Mouse (Mus musculus): ENCODE measurements around the gene Rgs12. TPM values are rescaled to one million over a fixed set of nuclear protein-coding genes. Genes with fewer than 3 reads are reported as not detected.
A peak's percentile ranks its signal among the peaks of the same experiment; 100 is the strongest.

Gene Rgs12
- polyA plus RNA-seq, 1 experiment from 2014 or later: 13.9 TPM

- no peaks in the 10 kb centered on the region for H3K36me3 ChIP-seq (ENCODE audit: control insufficient read depth, insufficient read depth, low read length)
- no peak overlapping the region for H3K4me3 ChIP-seq (ENCODE audit: low read length)
- no peak overlapping the region for H3K9ac ChIP-seq (ENCODE audit: low read depth, low read length)
- H3K4me1 ChIP-seq (ENCODE audit: control insufficient read depth, insufficient read depth, low read length): peaks cover 2% of the 10 kb centered on the region; the same call in 1 of the 2 replicates
- ATAC-seq: no peak
- no peaks in the 10 kb centered on the region for H3K27me3 ChIP-seq (replicated peaks; ENCODE audit: control insufficient read depth, insufficient read depth, low read length)
- 84% methylated on average over 9 of the region's 9 CpGs for WGBS
- H3K27ac ChIP-seq (ENCODE audit: low read length): no peak overlapping the region
- no peak overlapping the region for H3K4me2 ChIP-seq (ENCODE audit: low read depth, low read length)
- no peaks in the 10 kb centered on the region for H3K9me3 ChIP-seq (ENCODE audit: control insufficient read depth, low read length)
Observed at GRCm38 (mm10) chr5:34930151-34930975, 18.9 kb upstream of the Rgs12 start.

DNA sequence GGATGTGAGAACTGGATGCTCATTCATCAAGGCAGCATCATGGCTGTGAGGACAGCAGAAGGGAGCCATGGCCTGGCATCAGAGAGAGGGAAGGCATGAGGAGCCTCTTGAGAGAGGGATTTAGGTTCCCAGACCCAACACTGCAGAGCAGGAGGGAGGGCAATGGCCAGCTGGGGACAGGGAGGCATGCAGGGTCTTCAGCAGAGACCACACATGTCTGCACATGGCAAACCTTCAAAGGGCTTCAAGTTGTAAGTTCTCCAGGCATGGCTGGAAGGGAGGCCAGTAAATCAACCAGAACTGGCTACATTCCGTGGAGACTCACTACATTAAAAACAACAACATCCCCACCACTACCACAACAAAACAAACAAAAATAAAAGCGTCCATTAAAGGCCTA lies 18.2 kb upstream of the Rgs12 start:
- WGBS: 54% methylated on average over 2 of the region's 2 CpGs
- no peak overlapping the region for H3K9ac ChIP-seq (ENCODE audit: low read depth, low read length)
- peaks cover 2% of the 10 kb centered on the region; the same call in 1 of the 2 replicates for H3K4me1 ChIP-seq (ENCODE audit: control insufficient read depth, insufficient read depth, low read length)
- no peak overlapping the region for H3K4me3 ChIP-seq (ENCODE audit: low read length)
- no peak overlapping the region for H3K4me2 ChIP-seq (ENCODE audit: low read depth, low read length)
- H3K36me3 ChIP-seq (ENCODE audit: control insufficient read depth, insufficient read depth, low read length): no peaks in the 10 kb centered on the region
- no peaks in the 10 kb centered on the region for H3K9me3 ChIP-seq (ENCODE audit: control insufficient read depth, low read length)
- H3K27me3 ChIP-seq (replicated peaks; ENCODE audit: control insufficient read depth, insufficient read depth, low read length): no peaks in the 10 kb centered on the region
- H3K27ac ChIP-seq (ENCODE audit: low read length): no peak overlapping the region
- ATAC-seq: no peak

GRCm38 (mm10) chr5:34931516-34932457 lies 17.5 kb upstream of the Rgs12 start:
- H3K27ac ChIP-seq (ENCODE audit: low read length): peak overlapping the region; percentile 49
- no peaks in the 10 kb centered on the region for H3K27me3 ChIP-seq (replicated peaks; ENCODE audit: control insufficient read depth, insufficient read depth, low read length)
- ATAC-seq: no peak
- H3K36me3 ChIP-seq (ENCODE audit: control insufficient read depth, insufficient read depth, low read length): no peaks in the 10 kb centered on the region
- 44% methylated on average over 11 of the region's 11 CpGs for WGBS
- no peak overlapping the region for H3K4me3 ChIP-seq (ENCODE audit: low read length)
- H3K4me1 ChIP-seq (ENCODE audit: control insufficient read depth, insufficient read depth, low read length): peaks cover 2% of the 10 kb centered on the region; the same call in 1 of the 2 replicates
- no peaks in the 10 kb centered on the region for H3K9me3 ChIP-seq (ENCODE audit: control insufficient read depth, low read length)
- H3K9ac ChIP-seq (ENCODE audit: low read depth, low read length): no peak overlapping the region
- no peak overlapping the region for H3K4me2 ChIP-seq (ENCODE audit: low read depth, low read length)

DNA sequence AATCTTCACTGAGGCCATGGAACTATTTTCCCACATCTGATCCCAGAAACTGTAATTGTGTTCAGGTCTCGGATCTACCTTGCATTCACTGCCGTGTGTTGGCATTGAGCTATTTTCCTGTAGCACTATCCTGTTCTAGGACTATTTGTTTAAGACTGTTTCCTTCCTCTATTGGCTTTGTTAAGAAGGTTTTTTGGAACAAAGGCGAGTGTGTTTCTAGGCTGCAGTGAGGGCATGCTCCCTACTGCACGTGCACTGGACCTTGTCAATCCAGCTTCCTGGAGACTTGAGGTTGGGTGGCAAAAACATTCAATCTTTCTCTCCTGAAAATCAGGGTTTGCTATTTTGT lies 16.8 kb upstream of the Rgs12 start:
- no peaks in the 10 kb centered on the region for H3K27me3 ChIP-seq (replicated peaks; ENCODE audit: control insufficient read depth, insufficient read depth, low read length)
- H3K4me3 ChIP-seq (ENCODE audit: low read length): no peak overlapping the region
- H3K9me3 ChIP-seq (ENCODE audit: control insufficient read depth, low read length): no peaks in the 10 kb centered on the region
- peak overlapping the region; percentile 49; the same call in 1 of the 2 replicates for H3K27ac ChIP-seq (ENCODE audit: low read length)
- H3K36me3 ChIP-seq (ENCODE audit: control insufficient read depth, insufficient read depth, low read length): no peaks in the 10 kb centered on the region
- no peak for ATAC-seq
- peaks cover 2% of the 10 kb centered on the region; the same call in 1 of the 2 replicates for H3K4me1 ChIP-seq (ENCODE audit: control insufficient read depth, insufficient read depth, low read length)
- no peak overlapping the region for H3K4me2 ChIP-seq (ENCODE audit: low read depth, low read length)
- H3K9ac ChIP-seq (ENCODE audit: low read depth, low read length): no peak overlapping the region
- 41% methylated on average over 4 of the region's 4 CpGs for WGBS

DNA sequence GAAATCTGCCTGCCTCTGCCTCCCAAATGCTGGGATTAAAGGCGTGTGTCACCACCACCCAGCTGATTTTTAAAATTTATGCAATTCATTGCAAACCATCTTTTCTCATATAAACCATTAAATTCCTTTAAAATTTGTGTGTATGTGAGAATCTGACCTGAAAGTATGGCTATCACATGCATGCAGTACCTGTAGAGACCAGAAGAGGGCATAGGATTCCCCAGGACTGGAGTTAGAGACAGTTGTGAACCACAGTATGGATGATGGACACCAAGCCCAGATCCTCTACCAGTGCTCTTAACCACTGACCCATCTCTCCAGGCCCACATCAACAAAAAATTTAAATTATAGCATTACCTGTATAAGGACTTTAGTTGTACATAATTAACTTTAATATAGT lies 15.8 kb upstream of the Rgs12 start:
- Histone ChIP-seq H3K4me3 (ENCODE audit: low read length) (no peak overlapping the region), H3K9ac (ENCODE audit: low read depth, low read length) (no peak overlapping the region), H3K27ac (ENCODE audit: low read length) (no peak overlapping the region), H3K27me3 (replicated peaks; ENCODE audit: control insufficient read depth, insufficient read depth, low read length) (no peaks in the 10 kb centered on the region), H3K4me1 (ENCODE audit: control insufficient read depth, insufficient read depth, low read length) (peaks cover 2% of the 10 kb centered on the region; the same call in 1 of the 2 replicates), H3K9me3 (ENCODE audit: control insufficient read depth, low read length) (no peaks in the 10 kb centered on the region), H3K36me3 (ENCODE audit: control insufficient read depth, insufficient read depth, low read length) (no peaks in the 10 kb centered on the region), H3K4me2 (ENCODE audit: low read depth, low read length) (no peak overlapping the region)
- 94% methylated on average over 1 of the region's 1 CpGs for WGBS
- no peak for ATAC-seq

GRCm38 (mm10) chr5:34941710-34942470 lies 7.4 kb upstream of the Rgs12 start:
- Histone ChIP-seq H3K4me2 (ENCODE audit: low read depth, low read length) (no peak overlapping the region), H3K27ac (ENCODE audit: low read length) (no peak overlapping the region), H3K4me1 (ENCODE audit: control insufficient read depth, insufficient read depth, low read length) (no peaks in the 10 kb centered on the region), H3K27me3 (replicated peaks; ENCODE audit: control insufficient read depth, insufficient read depth, low read length) (no peaks in the 10 kb centered on the region), H3K4me3 (ENCODE audit: low read length) (no peak overlapping the region), H3K9ac (ENCODE audit: low read depth, low read length) (no peak overlapping the region), H3K9me3 (ENCODE audit: control insufficient read depth, low read length) (no peaks in the 10 kb centered on the region), H3K36me3 (ENCODE audit: control insufficient read depth, insufficient read depth, low read length) (no peaks in the 10 kb centered on the region)
- WGBS: 54% methylated on average over 10 of the region's 10 CpGs
- ATAC-seq: no peak

DNA sequence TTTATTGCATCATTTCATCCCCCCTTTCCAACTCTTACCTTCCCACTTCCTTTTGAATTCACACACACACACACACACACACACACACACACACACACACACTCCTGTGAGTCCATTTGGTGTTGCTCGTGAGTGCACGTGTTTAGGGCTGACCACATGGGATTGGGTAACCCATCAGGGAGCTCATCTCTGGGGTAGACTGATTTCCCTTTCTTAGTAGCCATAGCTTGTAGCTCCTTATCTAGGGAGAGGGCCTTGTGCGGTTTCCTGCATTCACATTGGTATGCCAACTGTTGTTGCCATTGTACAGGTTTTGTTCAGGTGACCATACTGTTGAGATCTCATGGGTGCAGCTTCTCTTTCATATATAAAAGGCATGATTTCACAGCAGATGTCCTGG lies 5.8 kb upstream of the Rgs12 start:
- Histone ChIP-seq H3K4me1 (ENCODE audit: control insufficient read depth, insufficient read depth, low read length) (peaks cover 2% of the 10 kb centered on the region; the same call in 1 of the 2 replicates), H3K27ac (ENCODE audit: low read length) (no peak overlapping the region), H3K9me3 (ENCODE audit: control insufficient read depth, low read length) (no peaks in the 10 kb centered on the region), H3K4me3 (ENCODE audit: low read length) (no peak overlapping the region), H3K9ac (ENCODE audit: low read depth, low read length) (no peak overlapping the region), H3K36me3 (ENCODE audit: control insufficient read depth, insufficient read depth, low read length) (no peaks in the 10 kb centered on the region), H3K27me3 (replicated peaks; ENCODE audit: control insufficient read depth, insufficient read depth, low read length) (no peaks in the 10 kb centered on the region), H3K4me2 (ENCODE audit: low read depth, low read length) (no peak overlapping the region)
- no peak for ATAC-seq
- 75% methylated on average over 3 of the region's 3 CpGs for WGBS

- Histone ChIP-seq H3K27ac (ENCODE audit: low read length) (peak overlapping the region; percentile 79), H3K4me2 (ENCODE audit: low read depth, low read length) (peak overlapping the region; percentile 86), H3K9me3 (ENCODE audit: control insufficient read depth, low read length) (no peaks in the 10 kb centered on the region), H3K4me3 (ENCODE audit: low read length) (peak overlapping the region; percentile 83), H3K9ac (ENCODE audit: low read depth, low read length) (peak overlapping the region; percentile 92), H3K4me1 (ENCODE audit: control insufficient read depth, insufficient read depth, low read length) (peaks cover 12% of the 10 kb centered on the region), H3K36me3 (ENCODE audit: control insufficient read depth, insufficient read depth, low read length) (no peaks in the 10 kb centered on the region), H3K27me3 (replicated peaks; ENCODE audit: control insufficient read depth, insufficient read depth, low read length) (no peaks in the 10 kb centered on the region)
- no peak; the same call in 1 of the 2 replicates for ATAC-seq
- 4% methylated on average over 12 of the region's 12 CpGs for WGBS
Observed at GRCm38 (mm10) chr5:34949769-34950211, 545 bp downstream of the Rgs12 start.
